Mouse (Mus musculus): ENCODE measurements around the gene Vmn2r57. TPM values are rescaled to one million over a fixed set of nuclear protein-coding genes. Genes with fewer than 3 reads are reported as not detected.

Vmn2r57 gene
- not detected for total RNA-seq (2023)

DNA sequence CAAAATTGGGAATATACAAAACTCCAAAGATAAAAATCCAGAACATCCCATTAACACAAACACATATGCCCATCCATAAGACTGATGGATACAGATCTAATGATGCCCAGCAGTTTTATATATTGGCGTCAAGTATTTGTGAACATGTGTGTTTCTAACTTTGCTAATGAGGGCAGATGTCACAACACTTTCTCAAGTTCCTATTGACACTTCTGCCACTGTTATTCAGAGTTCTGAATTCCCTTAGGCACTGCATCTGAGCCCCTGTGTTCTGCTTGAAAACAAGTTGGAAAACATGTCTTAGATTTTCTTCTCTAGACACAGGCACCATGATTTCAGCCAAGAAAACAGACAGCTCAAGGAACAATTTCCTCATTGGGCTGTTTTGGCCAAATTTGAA lies at the start of gene Vmn2r57:
Vmn2r57 (minus strand) TSS at position 101 of the 400 bp plus-strand sequence.

DNA sequence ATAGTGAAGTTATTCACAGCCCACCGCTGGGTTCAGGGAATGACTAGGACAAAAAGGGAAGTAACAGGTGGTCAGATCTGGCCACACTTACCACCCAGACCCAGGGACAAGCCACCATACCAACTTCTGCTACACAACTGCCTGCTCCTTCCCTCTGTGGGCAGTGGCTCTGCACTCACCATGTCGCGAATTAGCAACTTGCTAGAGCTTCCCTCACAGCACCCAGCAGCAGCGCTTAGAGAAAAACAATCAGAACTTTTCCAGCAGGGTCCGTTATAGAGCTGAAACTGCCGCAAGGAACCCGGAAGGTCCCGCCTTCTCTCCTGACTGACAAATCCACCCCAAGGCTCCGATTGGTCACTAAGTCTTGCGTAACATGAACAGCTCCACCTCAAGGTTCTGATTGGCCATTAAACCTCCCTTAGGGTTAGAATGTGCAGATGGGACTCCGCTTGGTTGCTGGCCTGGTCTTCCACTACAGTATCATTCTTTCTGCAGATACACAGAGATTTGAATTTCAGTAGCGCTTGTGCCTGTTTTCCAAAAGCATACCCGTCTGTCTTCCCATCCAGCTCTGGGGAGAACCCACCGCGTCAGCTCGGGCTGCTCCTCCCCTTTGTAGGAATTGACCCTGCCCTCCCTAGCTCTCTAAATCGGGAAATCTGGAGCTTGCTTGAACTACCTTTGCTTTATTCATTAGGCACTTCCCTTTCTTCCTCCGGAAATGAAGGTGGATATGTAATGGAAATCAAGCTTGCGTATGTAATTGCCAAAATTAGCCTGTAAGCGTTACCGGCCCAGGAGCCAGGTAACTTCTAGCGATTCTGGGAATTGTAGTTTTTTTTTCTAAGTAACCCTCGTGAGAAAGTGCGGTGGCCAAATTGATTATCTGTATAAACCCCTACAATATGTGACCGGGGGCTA lies 55.2 kb downstream of the Vmn2r57 start, which contains the start of gene AI987944:
AI987944 (minus strand) TSS at position 332 of the 924 bp plus-strand sequence.

Other genes starting within 250 kb of the Vmn2r57 start
- gene AI987944, start 55.3 kb downstream of the Vmn2r57 start, total RNA-seq (2023), result 1 to 10 TPM; 6.8 to 8.4 TPM
- gene Gm20449, start 50.7 kb upstream of the Vmn2r57 start, total RNA-seq (2023), result under 1 TPM in 1 of 2 experiments, not detected in 1; 0.13 TPM
- 1 to 10 TPM; 4.6 to 4.7 TPM for gene AW146154, start 51.2 kb upstream of the Vmn2r57 start, total RNA-seq (2023)
- gene Gm6871, start 125.0 kb upstream of the Vmn2r57 start, total RNA-seq (2023), result not detected
- gene 2610021A01Rik, start 150.5 kb upstream of the Vmn2r57 start, total RNA-seq (2023), result 1 to 10 TPM; 8.3 TPM
- 1 to 10 TPM; 2.9 to 3.6 TPM for gene Zfp788, start 184.5 kb upstream of the Vmn2r57 start, total RNA-seq (2023)

Data from neutrophil, adult 83 days (primary cell).